Mouse (Mus musculus) heart, embryonic 10.5 days (tissue): Measurements from ENCODE around the gene Fcrla. TPM values are rescaled to one million over a fixed set of nuclear protein-coding genes. Genes with fewer than 3 reads are reported as not detected.
"Not testable (repeated sequence)": the region's sequence is repeated elsewhere in the genome, so short reads cannot be mapped to it uniquely, and the experiment has no call there.

ENCODE experiments used
- DNase-seq: peaks from one replicate; pipeline ENCODE4 v3.0.0-alpha.2; 2017; ENCODE audit warnings: low spot score
- H3K27ac ChIP-seq: fragments of 300-500 bp; sonication (generic); 2 replicates; pipeline ENCODE4 v1.5.1; 2016; ENCODE audit warnings: mild to moderate bottlenecking
- H3K27me3 ChIP-seq: fragments of 300-500 bp; sonication (generic); 2 replicates; pipeline ENCODE4 v1.6.1; 2016; ENCODE audit warnings: mild to moderate bottlenecking; ENCODE audit not compliant: poor library complexity, insufficient read depth, severe bottlenecking
- H3K36me3 ChIP-seq: fragments of 300-500 bp; sonication (generic); 2 replicates; pipeline ENCODE4 v1.6.1; 2016; ENCODE audit warnings: mild to moderate bottlenecking, moderate library complexity
- H3K4me1 ChIP-seq: fragments of 300-500 bp; sonication (generic); 2 replicates; pipeline ENCODE4 v1.6.1; 2016; ENCODE audit warnings: mild to moderate bottlenecking
- H3K4me3 ChIP-seq: fragments of 300-500 bp; sonication (generic); 2 replicates; pipeline ENCODE4 v1.5.1; 2016; ENCODE audit warnings: mild to moderate bottlenecking, moderate library complexity
- H3K9me3 ChIP-seq: fragments of 300-500 bp; sonication (generic); 2 replicates; pipeline ENCODE4 v1.6.1; 2016; ENCODE audit warnings: mild to moderate bottlenecking, moderate library complexity
- WGBS: fragments of 180-500 bp; shearing (Covaris S2); methylation state at CpG from one replicate; pipeline ENCODE4 v1.1.7; 2016; 5-methylcytosine and 5-hydroxymethylcytosine counted together
- polyA plus RNA-seq: library from polyadenylated mRNA; unstranded; fragments of >200 nt; fragmentation: Nextera tagmentation; extraction: Ambion mirVana; gene quantifications from 2 replicates; pipeline ENCODE4 v1.2.1, GENCODE M21; 2016

Fcrla gene
- polyA plus RNA-seq, 1 experiment from 2014 or later = 0.08 TPM

GRCm38 (mm10) chr1:170958225-170958624 lies 30.8 kb upstream of the Fcrla start:
- no peaks in the 10 kb centered on the region for H3K9me3 ChIP-seq
- WGBS = 58% methylated on average over 3 of the region's 3 CpGs
- no peak overlapping the region for H3K27ac ChIP-seq

GRCm38 (mm10) chr1:170953192-170953591 lies 25.8 kb upstream of the Fcrla start:
- Histone ChIP-seq H3K27me3 (no peaks in the 10 kb centered on the region), H3K4me3 (no peak overlapping the region), H3K36me3 (no peaks in the 10 kb centered on the region), H3K4me1 (no peaks in the 10 kb centered on the region), H3K9me3 (no peaks in the 10 kb centered on the region), H3K27ac (no peak overlapping the region)
- DNase-seq = no peak
- WGBS = 76% methylated on average over 2 of the region's 2 CpGs

More at GRCm38 (mm10) chr1:170958225-170958624, 30.8 kb upstream of the Fcrla start:
- Histone ChIP-seq H3K36me3 (no peaks in the 10 kb centered on the region), H3K4me1 (peaks cover 15% of the 10 kb centered on the region), H3K4me3 (no peak overlapping the region), H3K27me3 (no peaks in the 10 kb centered on the region)
- no peak for DNase-seq

- H3K27me3 ChIP-seq = no peaks in the 10 kb centered on the region
- H3K9me3 ChIP-seq = peaks cover 4% of the 10 kb centered on the region; the same call in 1 of the 2 replicates
- DNase-seq = no peak
- H3K4me3 ChIP-seq = no peak overlapping the region
- H3K27ac ChIP-seq = no peak overlapping the region
- no peaks in the 10 kb centered on the region for H3K36me3 ChIP-seq
- WGBS = 42% methylated on average over 3 of the region's 3 CpGs
- no peaks in the 10 kb centered on the region for H3K4me1 ChIP-seq
These were observed 23.4 kb upstream of the Fcrla start for GRCm38 (mm10) chr1:170950772-170951171.

DNA sequence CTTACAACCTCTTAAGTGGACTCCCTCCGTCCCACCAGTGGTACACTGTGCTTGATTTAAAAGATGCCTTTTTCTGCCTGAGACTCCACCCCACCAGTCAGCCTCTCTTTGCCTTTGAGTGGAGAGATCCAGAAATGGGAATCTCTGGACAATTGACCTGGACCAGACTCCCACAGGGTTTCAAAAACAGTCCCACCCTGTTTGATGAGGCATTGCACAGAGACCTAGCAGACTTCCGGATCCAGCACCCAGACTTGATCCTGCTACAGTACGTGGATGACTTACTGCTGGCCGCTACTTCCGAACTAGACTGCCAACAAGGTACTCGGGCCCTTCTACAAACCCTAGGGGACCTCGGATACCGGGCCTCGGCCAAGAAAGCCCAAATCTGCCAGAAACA lies 17.5 kb upstream of the Fcrla start:
- not testable (repeated sequence) for H3K27me3 ChIP-seq, H3K4me1 ChIP-seq, H3K27ac ChIP-seq, H3K36me3 ChIP-seq, DNase-seq, H3K4me3 ChIP-seq
- peaks cover 15% of the 10 kb centered on the region; the same call in 1 of the 2 replicates for H3K9me3 ChIP-seq
- 91% methylated on average over 9 of the region's 9 CpGs for WGBS

- not testable (repeated sequence) for H3K4me3 ChIP-seq, H3K27ac ChIP-seq, H3K27me3 ChIP-seq, H3K36me3 ChIP-seq, DNase-seq, H3K4me1 ChIP-seq
- H3K9me3 ChIP-seq = peaks cover 15% of the 10 kb centered on the region; the same call in 1 of the 2 replicates
- 89% methylated on average over 9 of the region's 9 CpGs for WGBS
These were observed 16.8 kb upstream of the Fcrla start for GRCm38 (mm10) chr1:170944151-170944550.

DNA sequence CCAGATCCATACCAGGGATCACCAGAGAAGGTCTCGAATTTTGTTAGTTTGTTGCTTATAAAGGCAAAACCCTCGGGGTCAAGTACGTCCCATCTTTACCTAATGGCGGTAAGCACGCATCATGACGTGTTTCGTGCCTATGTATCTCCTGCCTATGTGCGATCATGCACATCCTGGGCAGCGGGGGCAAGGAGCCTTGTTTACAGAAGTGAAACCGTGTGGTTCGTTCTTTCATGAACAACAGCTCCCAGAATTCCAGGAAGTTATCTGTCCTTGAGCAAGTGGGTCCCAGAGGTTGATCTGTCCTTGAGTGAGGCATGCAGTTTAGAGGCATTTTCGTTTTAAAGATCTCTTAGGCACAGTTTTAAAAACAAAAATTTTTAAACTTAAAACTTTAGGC lies 11.9 kb upstream of the Fcrla start:
- Histone ChIP-seq H3K36me3 (no peaks in the 10 kb centered on the region), H3K4me1 (no peaks in the 10 kb centered on the region), H3K27me3 (no peaks in the 10 kb centered on the region), H3K4me3 (no peak overlapping the region), H3K27ac (no peak overlapping the region), H3K9me3 (peaks cover 10% of the 10 kb centered on the region; the same call in 1 of the 2 replicates)
- DNase-seq = no peak
- 86% methylated on average over 12 of the region's 12 CpGs for WGBS

DNA sequence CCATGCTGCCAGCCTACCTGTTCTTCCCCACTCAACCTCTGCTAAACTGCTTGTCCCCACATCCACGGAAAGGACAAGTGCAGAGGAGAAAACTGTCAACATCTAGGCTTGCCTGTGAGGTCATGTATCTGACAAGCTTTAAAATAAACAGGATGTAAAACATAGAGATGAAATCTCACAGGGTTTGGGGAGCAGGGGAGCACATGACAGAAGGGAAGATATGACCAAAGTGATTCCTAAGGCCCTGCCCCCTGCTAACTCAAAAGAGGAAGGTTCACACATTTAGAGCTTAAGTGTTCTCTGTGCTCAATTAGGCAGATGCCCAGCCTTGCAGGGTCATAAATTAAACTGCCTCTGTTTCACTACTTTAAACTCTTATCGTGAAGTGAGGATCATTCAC lies 7.0 kb upstream of the Fcrla start:
- H3K4me1 ChIP-seq = no peaks in the 10 kb centered on the region
- DNase-seq = no peak
- H3K27me3 ChIP-seq = no peaks in the 10 kb centered on the region
- H3K27ac ChIP-seq = no peak overlapping the region
- H3K4me3 ChIP-seq = no peak overlapping the region
- H3K36me3 ChIP-seq = no peaks in the 10 kb centered on the region
- WGBS = 74% methylated on average over 2 of the region's 2 CpGs
- no peaks in the 10 kb centered on the region for H3K9me3 ChIP-seq

GRCm38 (mm10) chr1:170933940-170934339 lies 6.6 kb upstream of the Fcrla start:
- H3K9me3 ChIP-seq = no peaks in the 10 kb centered on the region
- H3K27ac ChIP-seq = no peak overlapping the region
- no peaks in the 10 kb centered on the region for H3K27me3 ChIP-seq
- H3K4me1 ChIP-seq = no peaks in the 10 kb centered on the region
- H3K4me3 ChIP-seq = no peak overlapping the region
- no peaks in the 10 kb centered on the region for H3K36me3 ChIP-seq
- DNase-seq = no peak
- 72% methylated on average over 1 of the region's 1 CpGs for WGBS

DNA sequence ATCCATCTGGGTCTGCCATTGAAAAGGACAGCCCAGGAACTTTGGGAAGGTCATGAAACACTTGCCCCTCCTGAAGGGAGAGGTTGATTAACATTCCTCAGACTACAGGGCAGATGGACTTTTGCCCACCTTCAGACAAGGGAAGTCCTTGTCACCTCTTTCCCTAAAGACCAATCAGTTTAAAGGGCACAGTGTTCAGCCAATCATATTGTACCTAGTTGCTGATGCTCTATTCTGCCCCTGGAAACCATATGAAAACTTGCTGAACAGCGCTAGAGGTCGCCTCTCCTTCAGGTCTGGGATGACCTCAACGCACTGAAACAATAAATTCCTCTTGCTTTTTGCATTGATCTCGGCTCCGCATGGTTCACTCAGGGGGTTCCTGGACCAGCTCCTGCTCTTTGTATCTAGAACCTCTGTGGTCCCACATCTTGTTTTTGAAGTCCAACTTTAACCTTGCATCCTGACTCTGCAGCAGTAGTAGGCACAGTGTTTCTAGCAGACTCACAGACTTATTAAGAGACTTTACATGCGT lies 6.1 kb upstream of the Fcrla start:
- Histone ChIP-seq H3K9me3 (no peaks in the 10 kb centered on the region), H3K27ac (no peak overlapping the region), H3K27me3 (no peaks in the 10 kb centered on the region), H3K36me3 (no peaks in the 10 kb centered on the region), H3K4me3 (no peak overlapping the region), H3K4me1 (no peaks in the 10 kb centered on the region)
- no peak for DNase-seq
- 73% methylated on average over 6 of the region's 6 CpGs for WGBS

DNA sequence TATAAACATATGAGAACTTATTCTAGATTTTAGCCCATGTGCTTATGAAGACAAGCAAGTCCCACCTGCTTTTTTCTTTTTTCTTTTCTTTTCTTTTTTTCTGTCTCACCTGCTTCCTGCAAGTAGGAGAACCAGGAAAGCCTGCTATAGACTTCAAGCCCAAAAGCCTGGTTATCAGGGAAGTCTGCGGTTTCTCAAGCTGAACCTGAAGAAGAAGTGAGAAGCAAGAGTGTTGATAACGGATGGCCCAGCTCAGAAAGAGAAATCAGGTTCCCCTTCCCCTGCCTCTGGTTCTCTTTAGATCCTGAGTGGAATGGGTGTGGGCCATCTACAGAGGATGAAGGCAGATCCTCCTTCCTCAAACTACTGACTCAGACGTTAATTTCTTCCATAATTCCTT lies 4.7 kb upstream of the Fcrla start:
- Histone ChIP-seq H3K4me3 (no peak overlapping the region), H3K4me1 (no peaks in the 10 kb centered on the region), H3K9me3 (no peaks in the 10 kb centered on the region), H3K27me3 (no peaks in the 10 kb centered on the region), H3K27ac (no peak overlapping the region), H3K36me3 (no peaks in the 10 kb centered on the region)
- 74% methylated on average over 3 of the region's 3 CpGs for WGBS
- no peak for DNase-seq

GRCm38 (mm10) chr1:170929245-170929644 lies 1.9 kb upstream of the Fcrla start:
- H3K4me3 ChIP-seq = no peak overlapping the region
- H3K27ac ChIP-seq = no peak overlapping the region
- no peaks in the 10 kb centered on the region for H3K27me3 ChIP-seq
- 83% methylated on average over 4 of the region's 4 CpGs for WGBS
- H3K4me1 ChIP-seq = no peaks in the 10 kb centered on the region
- H3K9me3 ChIP-seq = no peaks in the 10 kb centered on the region
- no peaks in the 10 kb centered on the region for H3K36me3 ChIP-seq
- no peak for DNase-seq

DNA sequence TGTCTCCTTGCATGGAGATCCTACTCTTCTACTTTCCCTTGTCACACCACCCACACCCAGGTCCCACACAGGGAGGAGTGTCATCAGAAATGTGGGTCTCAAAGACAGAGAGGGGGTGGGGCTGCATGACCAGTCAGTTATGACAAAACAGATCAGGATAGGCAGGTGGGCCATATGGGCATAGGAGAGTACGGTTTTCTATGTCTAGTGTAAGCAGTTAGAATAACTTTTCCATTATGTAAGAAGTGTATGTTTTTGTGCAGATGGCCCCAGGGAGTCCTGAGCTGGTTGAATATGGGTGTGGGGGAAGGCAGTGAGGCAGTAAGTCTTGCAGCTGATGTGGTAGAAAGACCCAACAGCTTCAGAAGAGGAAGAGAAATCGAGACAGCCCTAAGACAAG lies 1.1 kb upstream of the Fcrla start:
- Histone ChIP-seq H3K4me1 (no peaks in the 10 kb centered on the region), H3K36me3 (no peaks in the 10 kb centered on the region), H3K27ac (no peak overlapping the region), H3K9me3 (no peaks in the 10 kb centered on the region), H3K27me3 (no peaks in the 10 kb centered on the region), H3K4me3 (no peak overlapping the region)
- 69% methylated on average over 2 of the region's 2 CpGs for WGBS
- no peak for DNase-seq

DNA sequence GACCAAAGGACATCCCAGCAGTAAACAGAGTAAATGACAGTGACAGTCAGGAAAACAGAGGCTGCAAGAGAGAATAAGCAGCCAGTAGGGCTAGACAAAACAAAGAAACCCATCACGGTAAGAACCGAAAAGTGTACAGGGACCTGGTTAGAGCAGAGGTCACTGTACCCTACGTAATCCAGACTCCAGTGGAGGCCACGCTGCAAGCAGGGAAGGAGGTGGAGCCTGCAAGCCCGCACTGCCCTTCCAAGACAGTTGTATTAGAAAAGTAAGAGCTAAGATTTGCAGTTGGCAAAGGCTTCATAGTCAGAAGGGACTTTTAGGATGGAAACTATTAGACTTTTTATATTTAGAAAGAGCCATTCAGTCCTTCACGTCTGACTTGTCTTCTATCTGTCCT lies 442 bp downstream of the Fcrla start:
- H3K27ac ChIP-seq = no peak overlapping the region
- WGBS = 55% methylated on average over 6 of the region's 6 CpGs
- H3K4me1 ChIP-seq = no peaks in the 10 kb centered on the region
- H3K27me3 ChIP-seq = no peaks in the 10 kb centered on the region
- no peaks in the 10 kb centered on the region for H3K9me3 ChIP-seq
- no peak for DNase-seq
- no peaks in the 10 kb centered on the region for H3K36me3 ChIP-seq
- H3K4me3 ChIP-seq = no peak overlapping the region

DNA sequence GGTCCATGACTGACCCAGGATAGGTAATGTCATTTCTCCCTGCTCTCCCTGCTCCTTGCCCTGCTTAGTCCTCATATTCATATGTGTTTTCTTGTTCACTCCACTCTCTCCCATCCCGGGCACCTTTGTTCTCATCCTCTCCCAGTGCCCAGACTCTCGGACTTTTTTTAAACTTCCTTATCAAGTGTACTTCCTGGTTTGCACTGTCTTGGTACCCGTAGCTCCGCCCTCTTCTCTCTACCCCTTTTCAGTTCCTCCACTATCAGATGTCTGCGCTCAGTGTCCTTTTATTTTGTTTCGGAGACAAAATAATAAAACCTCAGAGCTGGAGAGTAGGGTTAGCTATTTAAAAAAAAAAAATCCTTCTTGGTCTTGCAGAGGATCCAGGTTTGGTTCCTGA lies 2.9 kb downstream of the Fcrla start:
- no peaks in the 10 kb centered on the region for H3K4me1 ChIP-seq
- no peaks in the 10 kb centered on the region for H3K27me3 ChIP-seq
- H3K36me3 ChIP-seq = no peaks in the 10 kb centered on the region
- no peak overlapping the region for H3K27ac ChIP-seq
- H3K4me3 ChIP-seq = no peak overlapping the region
- no peak for DNase-seq
- no peaks in the 10 kb centered on the region for H3K9me3 ChIP-seq
- WGBS = 53% methylated on average over 6 of the region's 6 CpGs
